Mouse (Mus musculus): ENCODE results near the gene Litaf.

Gene Litaf

DNA sequence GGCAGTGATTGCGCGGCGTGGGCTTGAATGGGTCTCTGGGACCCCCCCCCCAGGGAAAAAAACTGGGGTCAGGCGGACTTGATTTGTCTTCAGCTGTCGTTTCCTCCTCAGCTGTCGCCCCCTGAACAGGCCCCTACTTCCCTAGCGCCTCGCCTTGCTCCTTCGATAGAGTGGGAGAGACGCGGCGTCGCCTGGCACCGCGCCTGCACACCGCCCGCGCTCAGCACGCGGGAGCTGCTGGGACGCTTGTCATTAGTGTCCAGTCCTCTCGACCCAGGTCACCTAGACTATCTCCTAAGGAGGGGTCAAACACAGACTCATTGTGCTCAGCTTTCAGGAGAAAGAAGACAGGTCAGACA, 855 bp upstream of the Litaf start:
- in situ Hi-C loops (cut with MboI, MseI): no loop called here

DNA sequence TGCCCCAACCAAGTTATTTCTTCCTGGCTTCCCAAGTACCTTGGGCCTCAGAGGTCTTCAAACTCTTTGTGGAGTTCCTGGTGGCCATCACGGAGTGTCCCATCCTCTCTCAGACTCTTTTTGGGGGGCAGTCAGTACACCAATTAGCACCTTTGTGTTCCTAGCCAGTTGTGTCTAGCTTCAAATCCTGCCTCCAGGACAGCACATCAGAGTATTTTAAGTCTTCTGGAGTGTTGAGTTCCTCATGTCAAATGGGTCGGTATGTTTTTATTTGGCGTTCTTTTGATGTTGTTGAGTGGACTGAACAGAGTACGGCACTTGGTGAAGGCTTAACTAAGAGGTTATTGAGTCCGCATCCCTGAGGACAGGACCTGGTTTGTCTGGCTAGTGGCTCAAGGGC, 526 bp downstream of the Litaf start:
- in situ Hi-C loops (cut with MboI, MseI): no loop called here

- in situ Hi-C loops (cut with MboI, MseI): no loop called here
These were observed 1.2 kb downstream of the Litaf start for GRCm38 (mm10) chr16:11064742-11065141.

DNA sequence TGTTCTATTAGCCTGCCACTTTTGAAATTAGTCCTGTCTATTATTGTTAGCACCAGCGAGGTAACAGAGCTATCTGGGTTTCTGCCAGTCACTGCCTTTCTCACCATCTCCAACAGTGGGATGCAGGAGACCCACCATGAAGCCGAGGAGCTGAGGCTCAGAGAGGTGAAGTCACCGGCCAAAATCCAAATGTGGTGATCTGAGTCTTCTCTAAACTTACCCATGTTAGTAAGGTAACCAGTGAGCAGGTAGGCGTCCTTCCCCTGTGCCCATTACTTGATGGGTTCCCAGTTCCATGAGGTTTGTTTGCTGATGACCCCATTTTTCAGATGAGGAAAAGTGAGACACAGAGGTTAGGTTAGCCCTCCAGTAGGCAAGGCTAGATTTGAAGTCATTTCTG, 1.6 kb downstream of the Litaf start:
- in situ Hi-C loops (cut with MboI, MseI): no loop called here

DNA sequence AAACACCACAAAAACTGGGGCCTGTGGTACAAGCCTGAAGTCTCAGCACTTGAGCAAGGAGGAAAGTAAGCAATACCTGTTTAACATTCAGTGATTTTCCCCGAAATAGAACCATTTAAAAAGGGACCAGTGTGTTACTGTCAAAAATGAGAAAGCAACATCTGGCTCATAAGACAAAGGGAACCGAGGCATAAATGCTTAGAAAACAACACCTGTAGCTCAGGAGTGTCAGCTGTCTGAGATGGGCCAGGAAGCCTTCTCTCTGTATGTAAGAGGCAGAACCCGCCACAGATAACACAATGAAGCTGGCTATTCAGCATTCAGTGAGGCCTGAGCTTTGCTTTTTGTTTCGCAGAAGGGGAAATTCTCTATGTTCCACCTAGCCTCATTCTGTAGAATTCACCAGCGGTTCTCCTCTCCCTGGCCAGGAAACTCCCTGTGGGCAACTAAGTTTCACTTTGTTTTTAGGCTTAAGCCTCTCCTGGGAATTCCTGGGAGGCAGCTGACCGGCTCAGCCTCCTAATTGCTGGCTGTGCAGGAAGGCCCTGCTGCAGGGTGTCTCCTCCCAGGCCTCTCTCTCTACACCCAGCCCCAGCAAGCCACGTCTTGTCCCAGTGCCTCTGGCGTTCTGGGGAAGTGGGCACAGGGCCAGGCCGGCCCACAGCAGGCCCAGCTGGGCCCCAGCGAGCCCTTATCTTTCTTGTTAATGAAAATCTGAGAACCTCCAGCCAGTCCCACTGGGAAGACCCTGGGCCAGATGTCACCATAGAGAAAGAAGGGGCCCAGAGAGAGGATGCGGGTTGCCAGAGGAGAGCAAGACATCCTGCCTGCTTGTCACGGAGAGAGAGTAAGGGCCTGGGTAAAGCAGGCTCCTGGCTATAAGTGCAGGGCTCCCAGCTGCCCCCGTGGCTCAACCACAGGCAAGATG, 2.9 kb downstream of the Litaf start:
- in situ Hi-C loops (cut with MboI, MseI): no loop called here

DNA sequence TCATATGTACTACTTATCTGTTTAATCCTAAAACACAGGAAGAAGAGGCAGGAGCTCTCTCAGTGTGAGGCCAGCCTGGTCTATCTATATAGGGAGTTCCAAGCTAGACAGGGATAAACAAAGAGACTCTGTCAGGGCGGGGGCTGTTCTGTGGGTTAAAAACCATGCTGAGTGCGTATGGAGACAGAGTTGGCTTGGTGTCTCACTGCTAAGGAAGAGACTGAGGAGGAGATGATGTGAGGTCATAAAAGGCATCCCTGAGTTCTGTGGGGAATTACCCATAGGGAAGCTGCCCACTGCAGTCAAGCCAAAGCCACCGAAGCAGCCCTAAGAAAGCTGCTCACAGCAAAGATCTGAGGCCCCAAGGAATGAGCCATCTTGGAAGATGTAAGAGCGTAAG, 5.3 kb downstream of the Litaf start, which contains the start of gene Snn:
TSS of gene Snn (plus strand) at position 301 of the 400 bp plus-strand sequence.
- in situ Hi-C loops (cut with MboI, MseI): no loop called here

DNA sequence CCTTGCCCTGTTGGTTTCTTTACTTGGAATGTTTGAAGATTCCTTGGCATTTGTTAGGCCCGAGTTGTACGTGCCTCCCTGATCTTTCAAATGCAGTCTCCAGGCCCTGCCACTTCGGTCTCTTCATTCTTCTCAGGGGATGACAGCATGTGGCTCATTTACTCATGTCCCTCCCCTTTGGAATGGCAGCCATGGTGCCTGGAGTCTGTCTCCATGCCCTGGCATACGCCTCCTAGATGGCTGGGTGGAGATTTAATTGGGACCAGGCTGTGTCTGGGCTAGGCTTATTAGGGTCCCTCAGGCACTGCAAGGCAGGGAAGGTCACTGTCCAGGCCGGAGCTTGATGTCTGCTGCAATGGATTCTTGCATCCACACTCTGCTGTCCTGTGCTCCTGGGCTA, 10.0 kb downstream of the Litaf start:
- in situ Hi-C loops (cut with MboI, MseI): no loop called here

- in situ Hi-C loops (cut with MboI, MseI): no loop called here
These were observed 11.1 kb downstream of the Litaf start for GRCm38 (mm10) chr16:11054871-11055270.

GRCm38 (mm10) chr16:11054409-11054808, 11.5 kb downstream of the Litaf start:
- in situ Hi-C loops (cut with MboI, MseI): no loop called here

GRCm38 (mm10) chr16:11051134-11051533, 14.8 kb downstream of the Litaf start:
- in situ Hi-C loops (cut with MboI, MseI): no loop called here

- in situ Hi-C loops (cut with MboI, MseI): no loop called here
These were observed 15.7 kb downstream of the Litaf start for GRCm38 (mm10) chr16:11050226-11050625.

- in situ Hi-C loops (cut with MboI, MseI): loop anchor here (5.0 kb wide), 1 partner anchor 65 kb away; no protein-coding TSS in a partner anchor
These were observed 18.8 kb downstream of the Litaf start for GRCm38 (mm10) chr16:11047130-11047529.

GRCm38 (mm10) chr16:11046437-11046836, 19.5 kb downstream of the Litaf start:
- in situ Hi-C loops (cut with MboI, MseI): loop anchor here (5.0 kb wide), 1 partner anchor 66 kb away; no protein-coding TSS in a partner anchor

- in situ Hi-C loops (cut with MboI, MseI): no loop called here
These were observed 22.7 kb downstream of the Litaf start for GRCm38 (mm10) chr16:11043239-11043638.

- in situ Hi-C loops (cut with MboI, MseI): no loop called here
These were observed 25.4 kb downstream of the Litaf start for GRCm38 (mm10) chr16:11040603-11041002.

DNA sequence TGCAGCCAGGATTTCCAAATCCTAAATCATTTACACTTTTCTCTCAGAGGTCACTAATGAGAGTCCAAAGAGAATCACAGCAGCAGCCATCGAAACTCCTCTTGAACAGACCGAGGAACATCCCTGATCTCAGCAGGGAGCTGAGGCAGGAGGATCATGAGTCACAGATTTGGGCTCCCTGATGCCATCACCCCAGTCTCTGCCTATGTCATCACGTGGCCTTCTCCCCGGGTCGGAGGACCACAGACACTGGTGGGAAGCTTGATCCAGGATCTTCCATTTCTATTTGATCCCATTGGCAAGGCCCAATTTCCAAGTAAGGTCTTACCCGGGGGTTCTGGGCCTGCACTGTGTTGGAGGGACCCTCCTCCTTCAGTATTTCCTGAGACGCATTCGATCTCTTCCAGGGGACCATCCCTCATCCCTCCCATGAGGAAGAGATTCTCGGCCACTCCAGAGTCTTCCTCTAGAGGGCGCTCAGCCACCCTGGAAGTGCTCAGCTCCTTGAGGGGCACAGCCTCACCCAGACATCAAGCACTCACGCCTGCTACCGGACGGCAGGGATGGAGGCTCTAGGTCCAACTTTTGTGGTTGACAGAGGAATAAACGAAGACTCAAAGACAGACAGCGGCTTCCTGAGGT, 30.0 kb downstream of the Litaf start:
- in situ Hi-C loops (cut with MboI, MseI): loop anchor here (5.0 to 10.0 kb wide), 2 partner anchors 379 to 464 kb away; no protein-coding TSS in a partner anchor

DNA sequence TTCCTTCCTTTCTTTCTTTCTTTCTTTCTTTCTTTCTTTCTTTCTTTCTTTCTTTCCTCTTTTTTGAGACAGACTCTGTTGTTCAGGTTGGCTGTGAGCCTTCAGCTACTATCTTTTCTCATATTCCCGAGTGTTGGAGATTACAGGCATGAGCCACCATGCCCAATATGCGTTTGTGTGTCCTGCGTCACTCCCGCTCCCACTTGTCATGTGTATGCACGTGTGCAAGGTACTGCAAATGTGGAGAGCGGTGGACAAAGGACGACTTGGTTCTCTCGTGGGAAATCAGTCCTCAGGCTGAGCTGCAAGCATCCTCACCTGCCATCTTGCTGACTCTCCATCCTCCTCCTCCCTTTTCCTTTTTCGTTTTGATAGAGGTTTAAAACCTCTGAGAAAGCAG, 30.7 kb downstream of the Litaf start:
- in situ Hi-C loops (cut with MboI, MseI): loop anchor here (5.0 to 10.0 kb wide), 2 partner anchors 380 to 463 kb away; no protein-coding TSS in a partner anchor

- in situ Hi-C loops (cut with MboI, MseI): loop anchor here (5.0 to 10.0 kb wide), 2 partner anchors 157 to 381 kb away; no protein-coding TSS in a partner anchor
These were observed 31.7 kb downstream of the Litaf start for GRCm38 (mm10) chr16:11034193-11034803.

DNA sequence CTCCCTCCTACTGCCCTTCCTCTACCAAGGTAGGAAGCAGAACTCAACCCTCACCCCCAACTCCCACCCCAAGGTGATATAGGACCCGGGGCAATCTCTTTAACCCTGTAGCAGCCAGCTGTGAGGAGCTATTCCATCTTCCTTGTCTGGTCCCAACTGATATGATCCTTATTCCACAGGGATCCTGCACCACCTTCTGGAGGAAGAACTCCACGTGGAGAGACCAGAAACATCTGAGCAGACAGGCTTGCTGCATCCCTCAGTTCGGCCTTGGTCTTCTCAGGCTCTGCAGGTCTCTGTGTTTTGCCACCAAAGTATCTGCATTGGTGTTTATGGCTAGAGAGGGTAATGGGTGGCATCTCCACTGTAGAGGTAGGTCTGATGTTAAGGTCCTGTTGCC, 34.6 kb downstream of the Litaf start:
- in situ Hi-C loops (cut with MboI, MseI): loop anchor here (5.0 to 10.0 kb wide), 2 partner anchors 154 to 383 kb away; no protein-coding TSS in a partner anchor

- in situ Hi-C loops (cut with MboI, MseI): loop anchor here (5.0 to 10.0 kb wide), 2 partner anchors 154 to 384 kb away; no protein-coding TSS in a partner anchor
These were observed 35.1 kb downstream of the Litaf start for GRCm38 (mm10) chr16:11030844-11031243.

GRCm38 (mm10) chr16:11028206-11028605, 37.8 kb downstream of the Litaf start:
- in situ Hi-C loops (cut with MboI, MseI): no loop called here

GRCm38 (mm10) chr16:11024841-11025240, 41.1 kb downstream of the Litaf start:
- in situ Hi-C loops (cut with MboI, MseI): no loop called here

All from regulatory T cell (primary cell).